Mouse (Mus musculus): Measurements from ENCODE around the gene Mepce.

Mepce gene

DNA sequence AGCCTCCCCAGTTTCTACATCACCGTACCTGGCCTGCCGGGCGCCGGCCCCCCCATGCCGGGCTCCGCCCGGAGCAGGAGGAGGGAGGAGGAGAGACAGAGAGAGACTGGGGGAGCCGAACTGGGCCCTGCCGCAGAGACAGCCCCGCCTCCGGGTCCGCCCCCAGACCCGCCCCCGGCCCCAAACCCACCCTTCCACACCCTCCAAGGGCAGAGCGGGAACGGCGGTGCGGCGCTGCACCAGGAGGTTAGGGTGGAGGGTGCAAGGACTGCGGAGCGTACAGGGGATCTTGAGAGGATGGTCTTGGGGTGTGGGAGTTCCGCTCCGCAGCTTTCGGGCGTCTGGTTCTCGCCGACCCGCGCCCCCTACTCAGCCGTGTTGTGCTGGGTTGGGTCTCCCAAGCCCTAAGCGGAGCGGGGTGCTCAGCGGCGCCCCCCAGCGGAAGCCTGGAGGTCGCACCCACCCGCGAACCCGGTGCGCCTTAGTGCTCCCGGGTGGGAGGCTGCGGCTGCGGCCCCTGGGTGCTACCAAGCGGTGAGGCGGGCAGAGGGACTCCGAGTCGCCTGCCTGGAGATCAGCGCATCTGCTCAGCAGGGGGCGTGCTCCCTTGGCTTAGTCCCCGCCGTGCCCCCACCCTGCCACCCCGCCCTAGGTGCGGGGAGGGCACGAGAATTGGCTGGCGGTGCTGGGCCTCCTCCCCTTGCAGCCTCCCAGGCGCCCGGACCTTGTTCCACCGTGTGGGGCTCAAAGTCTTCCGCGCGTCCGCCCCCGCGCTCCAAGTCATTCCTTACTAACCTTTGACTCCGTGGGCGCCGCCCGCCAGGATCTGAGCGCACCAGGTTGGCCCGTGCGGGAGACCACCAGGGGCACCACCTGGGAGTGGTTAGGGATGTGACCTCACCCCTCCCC lies 46.2 kb downstream of the Mepce start, which contains the start of gene Nyap1:
Gene Nyap1, minus strand, starts transcription at position 585 of the 909 bp plus-strand sequence.
- TF ChIP-seq GATA4 (IDR thresholded peaks at IDR 0.05; ENCODE audit: insufficient replicate concordance, low read length): no peak

DNA sequence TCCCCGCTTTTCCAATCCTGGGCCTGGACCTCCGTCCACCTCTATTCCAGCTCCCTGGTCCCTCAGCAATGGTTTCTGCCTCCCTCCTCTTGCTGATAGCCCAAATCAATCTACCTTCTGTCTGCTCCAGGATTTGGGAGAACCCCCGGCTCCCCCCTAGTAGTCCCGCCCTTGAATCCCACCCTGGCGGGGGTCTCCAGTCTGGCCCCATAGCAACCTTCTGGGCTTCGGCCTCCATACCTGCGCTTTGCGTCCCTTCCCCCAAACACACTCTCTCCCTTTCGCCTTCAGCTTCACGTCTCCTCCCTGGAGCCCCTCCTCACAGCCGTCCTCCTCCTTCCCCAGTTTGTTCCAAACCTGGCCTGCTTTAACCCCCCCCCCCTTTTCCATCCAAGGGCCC lies 46.9 kb downstream of the Mepce start:
- TF ChIP-seq GATA4 (IDR thresholded peaks at IDR 0.05; ENCODE audit: insufficient replicate concordance, low read length): no peak

GRCm38 (mm10) chr5:137739471-137739870 lies 48.0 kb downstream of the Mepce start:
- no peak for TF ChIP-seq GATA4 (IDR thresholded peaks at IDR 0.05; ENCODE audit: insufficient replicate concordance, low read length)

DNA sequence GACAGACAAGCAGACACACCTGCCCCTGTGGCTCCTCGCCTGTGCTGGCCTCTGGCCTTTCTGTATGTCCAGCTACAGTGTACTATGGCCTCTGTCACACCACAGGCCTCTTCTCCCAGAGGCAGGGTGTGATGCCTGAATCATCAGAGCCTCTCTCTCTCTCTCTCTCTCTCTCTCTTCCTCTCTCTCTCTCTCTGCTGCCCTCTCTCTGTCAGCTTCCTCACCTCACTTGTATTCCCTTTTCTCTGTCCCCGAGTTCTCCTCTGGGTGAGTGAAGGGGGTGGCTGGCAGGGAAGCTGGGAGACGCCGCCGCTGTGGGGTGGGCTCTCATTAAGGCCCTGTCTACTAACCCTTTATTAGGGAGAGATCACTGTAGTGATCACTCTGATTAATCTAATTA lies 48.9 kb downstream of the Mepce start:
- TF ChIP-seq GATA4 (IDR thresholded peaks at IDR 0.05; ENCODE audit: insufficient replicate concordance, low read length): no peak

GRCm38 (mm10) chr5:137737400-137737940 lies 50.0 kb downstream of the Mepce start:
- TF ChIP-seq GATA4 (IDR thresholded peaks at IDR 0.05; ENCODE audit: insufficient replicate concordance, low read length): no peak

- no peak for TF ChIP-seq GATA4 (IDR thresholded peaks at IDR 0.05; ENCODE audit: insufficient replicate concordance, low read length)
These were observed 53.0 kb downstream of the Mepce start for GRCm38 (mm10) chr5:137734289-137735061.

GRCm38 (mm10) chr5:137733638-137734288 lies 53.7 kb downstream of the Mepce start:
- no peak for TF ChIP-seq GATA4 (IDR thresholded peaks at IDR 0.05; ENCODE audit: insufficient replicate concordance, low read length)

Measured in liver, adult (tissue).